Mouse (Mus musculus): ENCODE measurements around the gene Fastkd5. TPM values are rescaled to one million over a fixed set of nuclear protein-coding genes. Genes with fewer than 3 reads are reported as not detected.
"Not testable (repeated sequence)": the region's sequence is repeated elsewhere in the genome, so short reads cannot be mapped to it uniquely, and the experiment has no call there.

The Fastkd5 gene
- polyA plus RNA-seq, 1 experiment from 2014 or later = 16.9 TPM

DNA sequence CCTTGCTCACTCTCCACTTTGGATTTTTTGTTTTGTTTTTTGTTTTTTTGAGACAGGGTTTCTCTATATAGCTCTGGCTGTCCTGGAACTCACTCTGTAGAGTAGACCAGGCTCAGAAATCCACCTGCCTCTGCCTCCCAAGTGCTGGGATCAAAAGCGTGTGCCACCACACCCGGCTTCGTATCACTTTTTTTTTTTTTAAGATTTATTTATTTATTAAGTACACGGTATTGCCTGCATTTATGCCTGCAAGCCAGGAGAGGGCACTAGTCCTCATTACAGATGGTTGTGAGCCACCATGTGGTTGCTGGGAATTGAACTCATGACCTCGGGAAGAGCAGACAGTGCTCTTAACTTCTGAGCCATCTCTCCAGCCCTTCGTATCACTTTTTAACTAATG lies 19.2 kb upstream of the Fastkd5 start:
- H3K27ac ChIP-seq; H3K27me3 ChIP-seq; H3K4me3 ChIP-seq; H3K9me3 ChIP-seq (replicated peaks); H3K4me2 ChIP-seq (replicated peaks); H3K9ac ChIP-seq; H3K4me1 ChIP-seq; ATAC-seq (ENCODE audit: low FRiP score): not testable (repeated sequence)
- H3K36me3 ChIP-seq = peaks cover 34% of the 10 kb centered on the region
- 79% methylated on average over 6 of the region's 6 CpGs for whole genome bisulfite sequencing

DNA sequence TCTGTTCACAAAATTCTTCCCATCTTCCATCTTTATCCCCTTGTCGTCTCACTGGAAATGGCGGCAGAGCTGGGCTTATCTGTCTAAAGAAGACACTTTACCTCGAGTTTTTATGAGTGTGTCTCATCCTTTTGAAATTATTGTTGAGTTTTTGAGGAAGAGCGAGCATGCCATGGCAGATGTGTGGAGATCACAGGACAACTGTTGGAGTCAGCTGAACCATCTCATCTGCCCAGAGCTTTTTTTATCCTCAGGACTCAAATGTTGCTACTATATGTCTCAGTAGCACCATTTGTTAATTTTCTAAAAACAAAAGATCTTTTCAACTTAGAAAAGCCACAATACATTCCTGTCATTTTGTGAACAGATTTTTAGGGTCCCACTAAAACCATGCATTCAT lies 15.4 kb upstream of the Fastkd5 start:
- WGBS = 79% methylated on average over 4 of the region's 4 CpGs
- ATAC-seq (ENCODE audit: low FRiP score) = no peak
- no peak overlapping the region for H3K9ac ChIP-seq
- H3K9me3 ChIP-seq (replicated peaks) = no peaks in the 10 kb centered on the region
- no peak overlapping the region for H3K4me3 ChIP-seq
- H3K4me1 ChIP-seq = peaks cover 12% of the 10 kb centered on the region
- H3K27me3 ChIP-seq = peaks cover 9% of the 10 kb centered on the region; the same call in 1 of the 2 replicates
- no peak overlapping the region for H3K4me2 ChIP-seq (replicated peaks)
- H3K27ac ChIP-seq = no peak overlapping the region
- peaks cover 9% of the 10 kb centered on the region for H3K36me3 ChIP-seq

DNA sequence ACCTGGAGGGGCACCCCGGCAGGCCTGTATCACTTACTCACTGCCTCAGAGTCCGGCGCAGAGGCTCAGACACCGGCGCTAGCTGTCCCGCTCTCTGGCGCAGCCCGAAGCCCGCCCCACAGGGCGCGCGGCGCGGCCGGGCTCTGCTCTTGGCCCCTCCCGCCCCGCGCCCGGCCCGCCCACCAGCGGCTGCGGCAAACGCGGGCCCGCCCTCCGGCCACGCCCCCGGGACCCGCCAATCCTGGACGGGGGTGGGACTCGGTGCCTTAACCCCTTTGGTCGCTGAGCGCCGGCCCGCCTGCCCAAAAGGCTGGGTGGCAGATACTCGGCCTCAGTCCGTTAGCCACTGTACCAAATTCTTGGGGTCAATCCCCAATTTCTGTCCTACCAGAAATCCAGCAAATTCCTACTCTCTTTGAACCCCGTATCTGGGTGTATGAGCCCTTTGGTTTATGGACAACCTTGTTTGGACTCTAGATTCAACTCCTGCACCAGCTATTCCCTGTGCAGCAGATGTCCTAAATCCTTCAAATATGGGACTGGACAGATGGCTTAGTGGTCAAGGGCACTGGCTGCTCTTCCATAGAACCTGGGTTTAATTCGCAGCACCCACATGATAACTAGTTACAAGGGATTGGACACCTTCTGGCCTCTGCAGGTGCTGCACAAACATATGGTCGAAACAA lies 13.0 kb upstream of the Fastkd5 start, which contains the start of gene Lzts3:
Gene Lzts3 (minus strand): TSS at position 120 of the 686 bp plus-strand sequence.
- H3K4me3 ChIP-seq = peak within 1 kb of the TSS; percentile 72
- WGBS = 5% methylated on average over 21 of the region's 40 CpGs
- peaks cover 28% of the 10 kb centered on the region for H3K27me3 ChIP-seq
- ATAC-seq (ENCODE audit: low FRiP score) = peak; percentile 96
- H3K27ac ChIP-seq = peak within 1 kb of the TSS; percentile 40; the same call in 1 of the 2 replicates
- H3K9me3 ChIP-seq (replicated peaks) = no peaks in the 10 kb centered on the region
- peak within 1 kb of the TSS; percentile 76 for H3K9ac ChIP-seq
- H3K36me3 ChIP-seq = peaks cover 4% of the 10 kb centered on the region; the same call in 1 of the 2 replicates
- peak within 1 kb of the TSS; percentile 94 for H3K4me2 ChIP-seq (replicated peaks)
- H3K4me1 ChIP-seq = peaks cover 15% of the 10 kb centered on the region

GRCm38 (mm10) chr2:130642197-130642660 lies 12.4 kb upstream of the Fastkd5 start:
- Histone ChIP-seq H3K27ac (peak overlapping the region; percentile 40; the same call in 1 of the 2 replicates), H3K4me2 (replicated peaks) (peak overlapping the region; percentile 94), H3K4me3 (peak overlapping the region; percentile 72), H3K36me3 (peaks cover 3% of the 10 kb centered on the region; the same call in 1 of the 2 replicates), H3K9ac (peak overlapping the region; percentile 76), H3K4me1 (peaks cover 15% of the 10 kb centered on the region), H3K9me3 (replicated peaks) (no peaks in the 10 kb centered on the region), H3K27me3 (peaks cover 34% of the 10 kb centered on the region)
- peak; percentile 80 for ATAC-seq (ENCODE audit: low FRiP score)
- 1% methylated on average over 12 of the region's 27 CpGs for WGBS

DNA sequence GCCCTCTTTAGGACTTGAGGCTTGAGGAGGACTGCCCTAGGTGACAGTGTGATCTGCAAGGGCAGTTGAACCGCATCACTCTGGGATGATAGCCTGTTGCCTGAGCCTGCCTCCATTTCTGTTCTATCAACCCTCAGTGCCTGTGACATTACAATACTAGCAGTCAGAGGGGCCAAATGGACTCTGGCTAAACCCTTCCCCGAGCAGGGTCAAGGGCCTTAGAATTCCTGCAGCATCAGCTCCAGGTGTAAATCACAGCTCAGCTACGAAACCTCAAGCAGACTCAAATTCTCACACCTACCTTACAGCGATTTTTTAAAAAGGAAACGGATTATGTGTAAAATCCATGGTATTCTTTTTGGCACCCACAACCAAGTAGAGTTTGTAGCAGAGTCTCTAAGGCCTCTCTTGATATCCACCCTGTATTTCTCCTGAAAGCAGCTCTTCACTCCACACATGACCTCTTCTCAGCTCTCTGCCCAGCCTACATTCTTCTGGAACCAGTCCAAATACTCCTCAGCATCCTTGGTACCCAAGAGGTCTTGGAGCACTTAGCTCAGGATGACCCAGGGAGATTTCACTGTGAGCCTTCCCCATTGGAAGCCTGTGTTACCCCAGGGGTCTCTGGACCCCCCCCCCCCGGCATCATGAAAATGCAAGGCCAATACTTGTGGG lies 11.7 kb upstream of the Fastkd5 start:
- Histone ChIP-seq H3K27ac (no peak overlapping the region), H3K9me3 (replicated peaks) (no peaks in the 10 kb centered on the region), H3K4me1 (peaks cover 15% of the 10 kb centered on the region), H3K36me3 (no peaks in the 10 kb centered on the region; the same call in 1 of the 2 replicates), H3K9ac (no peak overlapping the region; the same call in 1 of the 2 replicates), H3K4me3 (peak overlapping the region; percentile 72), H3K4me2 (replicated peaks) (peak overlapping the region; percentile 94), H3K27me3 (peaks cover 42% of the 10 kb centered on the region)
- ATAC-seq (ENCODE audit: low FRiP score) = no peak
- WGBS = 76% methylated on average over 6 of the region's 6 CpGs

GRCm38 (mm10) chr2:130639276-130639675 lies 9.4 kb upstream of the Fastkd5 start:
- H3K27me3 ChIP-seq = peaks cover 64% of the 10 kb centered on the region

DNA sequence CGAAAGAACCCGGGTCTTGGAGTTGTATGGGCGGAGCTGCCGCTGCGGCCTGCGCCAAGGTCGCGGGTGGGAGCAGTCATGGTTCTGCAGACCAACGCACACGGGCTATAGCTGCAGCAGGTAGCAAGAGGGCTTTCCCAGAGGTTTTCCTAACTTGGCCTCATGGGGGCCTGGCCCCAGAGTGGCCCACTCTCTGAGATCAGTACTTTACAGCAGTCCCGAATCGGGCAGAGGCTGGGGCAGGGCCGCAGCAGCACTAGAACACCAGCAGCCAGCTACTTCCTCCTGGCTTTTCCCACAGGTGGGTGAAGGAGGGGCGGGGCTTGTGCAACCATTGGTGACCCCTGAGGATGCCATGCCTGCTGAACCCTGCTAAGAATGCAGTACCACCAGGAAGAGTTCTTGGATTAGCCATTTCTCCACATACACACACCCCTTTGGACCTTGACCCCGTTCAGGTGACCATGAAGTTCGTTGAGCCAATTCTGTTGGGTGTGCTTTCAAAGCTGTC lies 8.3 kb upstream of the Fastkd5 start:
- Histone ChIP-seq H3K9ac (no peak overlapping the region), H3K36me3 (no peaks in the 10 kb centered on the region), H3K4me1 (peaks cover 42% of the 10 kb centered on the region), H3K4me2 (replicated peaks) (no peak overlapping the region), H3K4me3 (no peak overlapping the region), H3K9me3 (replicated peaks) (no peaks in the 10 kb centered on the region), H3K27ac (no peak overlapping the region), H3K27me3 (peaks cover 75% of the 10 kb centered on the region)
- 28% methylated on average over 16 of the region's 16 CpGs for WGBS
- no peak for ATAC-seq (ENCODE audit: low FRiP score)

More at GRCm38 (mm10) chr2:130639276-130639675, 9.4 kb upstream of the Fastkd5 start:
- no peak for ATAC-seq (ENCODE audit: low FRiP score)
- no peak overlapping the region for H3K4me3 ChIP-seq
- H3K27ac ChIP-seq = no peak overlapping the region
- H3K9me3 ChIP-seq (replicated peaks) = no peaks in the 10 kb centered on the region
- H3K4me2 ChIP-seq (replicated peaks) = no peak overlapping the region
- no peaks in the 10 kb centered on the region for H3K36me3 ChIP-seq
- H3K4me1 ChIP-seq = peaks cover 35% of the 10 kb centered on the region
- 82% methylated on average over 6 of the region's 6 CpGs for WGBS
- H3K9ac ChIP-seq = no peak overlapping the region

DNA sequence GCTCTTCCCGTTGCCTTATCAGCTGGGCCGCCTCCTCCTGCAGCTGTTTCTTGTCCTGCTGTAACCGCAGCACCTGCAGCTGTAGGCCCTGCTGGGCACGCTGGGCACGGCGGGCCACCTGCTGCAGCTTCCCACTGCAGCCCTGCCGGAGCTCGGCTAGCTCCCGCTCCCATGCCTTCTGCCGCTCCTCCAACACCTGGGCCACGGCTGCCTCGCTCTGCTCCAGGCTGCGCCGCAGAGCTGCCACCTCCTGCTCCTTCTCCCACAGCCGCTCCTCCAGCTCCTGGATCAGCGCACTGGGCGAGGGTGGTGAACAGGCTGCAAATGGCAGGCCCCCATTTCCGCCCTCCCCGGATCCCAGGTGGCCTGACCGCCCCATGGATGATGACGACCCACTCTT lies 6.0 kb upstream of the Fastkd5 start:
- Histone ChIP-seq H3K4me2 (replicated peaks) (peak overlapping the region; percentile 70), H3K27ac (no peak overlapping the region), H3K4me3 (0 out of 2 replicates have a peak overlapping the region, but pooled peaks have one; percentile 34), H3K9ac (peak overlapping the region; percentile 54; the same call in 1 of the 2 replicates), H3K36me3 (no peaks in the 10 kb centered on the region), H3K27me3 (peaks cover 70% of the 10 kb centered on the region), H3K9me3 (replicated peaks) (no peaks in the 10 kb centered on the region), H3K4me1 (peaks cover 35% of the 10 kb centered on the region)
- 14% methylated on average over 20 of the region's 21 CpGs for WGBS
- ATAC-seq (ENCODE audit: low FRiP score) = no peak

DNA sequence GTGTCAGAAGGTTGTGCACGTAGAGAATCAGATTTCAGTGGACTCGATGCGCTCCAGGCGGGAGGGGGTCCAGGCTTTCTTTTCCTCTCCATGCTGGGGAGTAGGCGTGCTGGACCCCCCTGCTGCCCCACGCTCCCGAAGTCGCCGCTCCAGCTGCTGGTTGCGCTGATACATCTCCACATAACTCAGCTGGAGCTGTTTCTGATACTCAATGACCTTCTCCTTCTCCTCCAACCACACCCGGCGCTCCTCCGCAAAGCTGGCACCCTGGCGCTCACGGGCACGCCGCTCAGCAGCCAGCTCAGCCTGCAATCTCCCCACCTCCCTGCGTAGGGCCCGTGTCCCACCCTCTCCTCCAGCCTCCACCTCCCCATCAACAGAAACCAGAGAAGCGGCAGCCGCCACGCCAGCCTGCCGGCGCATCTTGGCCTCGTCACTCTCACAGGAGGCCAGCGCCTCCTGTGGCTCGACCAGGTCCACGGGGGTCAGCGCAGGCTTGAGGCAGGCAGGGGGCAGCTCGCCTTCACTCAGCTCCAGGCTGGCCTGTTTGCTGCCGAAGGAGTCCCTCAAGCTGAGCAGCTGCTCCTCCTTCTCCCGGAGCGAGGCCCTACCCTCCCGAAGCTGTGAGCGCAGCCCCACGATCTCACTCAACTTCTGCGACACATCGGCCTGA lies 5.0 kb upstream of the Fastkd5 start:
- H3K4me3 ChIP-seq = peak overlapping the region; percentile 34
- peak overlapping the region; percentile 70 for H3K4me2 ChIP-seq (replicated peaks)
- no peaks in the 10 kb centered on the region for H3K36me3 ChIP-seq
- peak overlapping the region; percentile 54 for H3K9ac ChIP-seq
- no peak overlapping the region for H3K27ac ChIP-seq
- H3K4me1 ChIP-seq = peaks cover 35% of the 10 kb centered on the region
- H3K9me3 ChIP-seq (replicated peaks) = no peaks in the 10 kb centered on the region
- peaks cover 66% of the 10 kb centered on the region for H3K27me3 ChIP-seq
- 1% methylated on average over 38 of the region's 38 CpGs for WGBS
- peak; percentile 46; the same call in 1 of the 2 replicates for ATAC-seq (ENCODE audit: low FRiP score)

GRCm38 (mm10) chr2:130634006-130634738 lies 4.3 kb upstream of the Fastkd5 start:
- Histone ChIP-seq H3K9me3 (replicated peaks) (no peaks in the 10 kb centered on the region), H3K4me1 (peaks cover 35% of the 10 kb centered on the region), H3K4me3 (peak overlapping the region; percentile 34), H3K36me3 (no peaks in the 10 kb centered on the region), H3K27ac (no peak overlapping the region), H3K4me2 (replicated peaks) (peak overlapping the region; percentile 70), H3K27me3 (peaks cover 60% of the 10 kb centered on the region), H3K9ac (peak overlapping the region; percentile 54)
- peak; percentile 24; the same call in 1 of the 2 replicates for ATAC-seq (ENCODE audit: low FRiP score)
- 8% methylated on average over 13 of the region's 14 CpGs for WGBS

DNA sequence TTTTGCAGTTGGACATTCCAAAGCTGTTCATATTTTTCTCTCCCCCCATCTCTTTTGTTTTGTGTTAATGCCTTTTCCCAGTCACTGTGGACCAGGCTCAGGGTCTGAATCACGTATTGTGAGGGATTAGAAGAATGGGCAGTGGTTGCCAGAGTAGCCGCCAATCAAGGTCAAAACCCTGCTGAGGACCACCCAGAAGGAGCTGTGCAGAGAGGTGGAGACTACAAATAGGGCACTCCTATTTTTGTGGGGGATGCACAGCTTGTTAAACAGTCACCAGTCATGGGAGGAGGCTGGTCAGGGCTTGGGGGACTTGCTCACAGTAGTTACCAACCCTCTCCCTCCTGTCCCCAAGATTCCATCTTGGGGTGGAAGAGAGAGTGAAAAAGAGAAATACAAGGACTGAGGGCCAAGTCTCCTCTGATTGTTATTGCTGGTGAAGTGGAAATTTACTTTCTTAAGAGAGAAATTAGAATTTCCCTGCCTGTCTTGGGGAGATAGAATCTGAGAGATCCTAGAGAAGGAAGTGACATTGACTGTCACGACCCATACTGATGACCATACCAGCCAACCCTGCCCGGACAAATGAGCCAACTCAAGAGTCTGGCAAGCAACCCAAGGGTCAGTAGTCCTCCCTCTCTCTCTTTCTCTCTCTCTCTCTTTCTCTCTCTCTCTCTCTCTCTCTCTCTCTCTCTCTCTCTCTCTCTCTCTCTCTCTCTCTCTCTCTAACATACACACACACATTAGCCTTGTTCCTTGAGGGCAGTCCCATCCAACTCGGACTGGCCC lies 3.3 kb upstream of the Fastkd5 start:
- H3K9ac ChIP-seq = no peak overlapping the region
- no peak overlapping the region for H3K27ac ChIP-seq
- H3K4me3 ChIP-seq = no peak overlapping the region
- no peaks in the 10 kb centered on the region for H3K36me3 ChIP-seq
- no peaks in the 10 kb centered on the region for H3K9me3 ChIP-seq (replicated peaks)
- no peak overlapping the region for H3K4me2 ChIP-seq (replicated peaks)
- 47% methylated on average over 5 of the region's 5 CpGs for WGBS
- H3K4me1 ChIP-seq = peaks cover 40% of the 10 kb centered on the region
- ATAC-seq (ENCODE audit: low FRiP score) = no peak
- H3K27me3 ChIP-seq = peaks cover 49% of the 10 kb centered on the region
